Mouse (Mus musculus) testis, adult 2 months (tissue): ENCODE results near the gene Arhgdia. TPM values are rescaled to one million over a fixed set of nuclear protein-coding genes. Genes with fewer than 3 reads are reported as not detected.

Experiments
- H3K27ac ChIP-seq: fragments of 200-500 bp; 2 replicates; pipeline ENCODE4 v1.5.1; 2012; ENCODE audit warnings: low read depth, low read length; ENCODE audit not compliant: control insufficient read depth, insufficient read depth
- H3K27me3 ChIP-seq: fragments of 200-500 bp; 2 replicates; pipeline ENCODE4 v1.6.1; 2012; ENCODE audit warnings: mild to moderate bottlenecking, low read length, moderate library complexity; ENCODE audit not compliant: control insufficient read depth, insufficient read depth
- H3K36me3 ChIP-seq: fragments of 200-500 bp; 2 replicates; pipeline ENCODE4 v1.6.1; 2012; ENCODE audit warnings: mild to moderate bottlenecking, low read length; ENCODE audit not compliant: control insufficient read depth, insufficient read depth
- H3K4me1 ChIP-seq: fragments of 200-500 bp; 2 replicates; pipeline ENCODE4 v1.6.1; 2012; ENCODE audit warnings: low read length; ENCODE audit not compliant: control insufficient read depth, insufficient read depth
- H3K4me3 ChIP-seq: fragments of 200-500 bp; 2 replicates; pipeline ENCODE4 v1.5.1; 2012; ENCODE audit warnings: low read depth, mild to moderate bottlenecking, low read length, moderate library complexity, mixed read lengths; ENCODE audit not compliant: control insufficient read depth
- CTCF ChIP-seq: fragments of 200-500 bp; IDR thresholded peaks from 2 replicates; pipeline ENCODE4 v1.5.1; 2012; ENCODE audit warnings: low read depth, mild to moderate bottlenecking, inconsistent platforms, low read length, moderate library complexity; ENCODE audit not compliant: control insufficient read depth, insufficient read depth, insufficient replicate concordance
- POLR2A ChIP-seq: fragments of 200-500 bp; IDR thresholded peaks from 2 replicates; pipeline ENCODE4 v1.6.1; 2012; ENCODE audit warnings: low read depth, mild to moderate bottlenecking, inconsistent platforms, low read length, moderate library complexity; ENCODE audit not compliant: control insufficient read depth
- polyA plus RNA-seq: library from polyadenylated mRNA; depleted of rRNA; stranded (reverse); fragments of >200 nt; gene quantifications from 2 replicates; pipeline ENCODE4 v1.2.3, GENCODE M21; 2012

The Arhgdia gene
- polyA plus RNA-seq, 1 experiment, result 94.7 TPM

DNA sequence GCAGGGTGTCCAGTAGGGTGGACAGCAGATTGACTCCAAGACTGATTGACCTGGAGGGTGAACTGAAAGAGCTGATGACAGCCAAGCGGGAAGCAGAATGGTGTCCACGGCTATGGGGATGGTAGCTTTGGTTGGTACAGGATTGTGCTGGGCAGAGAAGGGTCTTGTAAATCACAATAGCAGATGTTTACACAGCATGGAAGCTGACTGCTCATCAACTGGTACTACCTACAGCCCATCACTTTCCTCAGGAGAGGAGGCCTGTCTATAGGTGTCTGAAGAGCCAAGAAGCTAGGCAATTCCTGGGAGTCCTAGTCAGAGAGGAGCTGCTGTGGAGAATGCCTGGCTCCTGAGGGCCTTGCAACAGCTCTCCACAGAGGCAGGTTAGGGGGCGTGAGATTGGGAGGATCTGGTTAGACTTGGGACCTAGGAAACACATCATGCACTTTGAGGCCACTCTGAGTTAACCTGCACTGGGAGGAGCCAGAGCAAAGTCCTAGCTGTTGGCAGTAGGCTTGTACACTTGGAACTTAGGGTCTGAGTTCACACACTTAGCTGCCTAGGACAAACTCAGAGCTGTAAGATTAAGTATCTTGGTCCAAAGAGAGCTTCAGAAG, 5.0 kb downstream of the Arhgdia start:
- no peak overlapping the region for H3K27ac ChIP-seq
- peaks cover 27% of the 10 kb centered on the region for H3K4me1 ChIP-seq
- TF ChIP-seq CTCF (no peak), POLR2A (no peak)
- peaks cover 3% of the 10 kb centered on the region; the same call in 1 of the 2 replicates for H3K36me3 ChIP-seq
- no peaks in the 10 kb centered on the region for H3K27me3 ChIP-seq
- H3K4me3 ChIP-seq, result no peak overlapping the region

DNA sequence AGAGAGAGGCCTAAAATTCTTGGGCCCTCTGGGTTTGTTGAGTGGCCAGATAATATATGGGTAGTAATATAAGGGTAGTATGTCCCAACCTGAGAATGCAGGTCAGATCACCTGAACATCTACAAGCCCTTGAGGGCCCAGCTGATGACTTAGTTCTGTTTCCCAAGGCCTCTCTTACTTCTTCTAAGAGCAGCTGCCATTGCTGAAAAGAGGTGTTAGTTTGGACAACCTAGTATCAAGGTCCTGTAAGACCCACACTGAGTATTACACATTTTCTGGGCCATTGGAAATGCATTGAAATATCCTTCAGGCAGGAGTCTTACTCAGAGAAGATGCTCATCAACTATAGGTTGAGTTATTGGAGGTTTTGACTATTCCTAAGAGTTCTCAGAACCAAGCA, 5.5 kb downstream of the Arhgdia start:
- Histone ChIP-seq H3K27ac (no peak overlapping the region), H3K36me3 (peaks cover 3% of the 10 kb centered on the region; the same call in 1 of the 2 replicates), H3K27me3 (no peaks in the 10 kb centered on the region), H3K4me1 (peaks cover 27% of the 10 kb centered on the region), H3K4me3 (no peak overlapping the region)
- TF ChIP-seq POLR2A (no peak), CTCF (no peak)

DNA sequence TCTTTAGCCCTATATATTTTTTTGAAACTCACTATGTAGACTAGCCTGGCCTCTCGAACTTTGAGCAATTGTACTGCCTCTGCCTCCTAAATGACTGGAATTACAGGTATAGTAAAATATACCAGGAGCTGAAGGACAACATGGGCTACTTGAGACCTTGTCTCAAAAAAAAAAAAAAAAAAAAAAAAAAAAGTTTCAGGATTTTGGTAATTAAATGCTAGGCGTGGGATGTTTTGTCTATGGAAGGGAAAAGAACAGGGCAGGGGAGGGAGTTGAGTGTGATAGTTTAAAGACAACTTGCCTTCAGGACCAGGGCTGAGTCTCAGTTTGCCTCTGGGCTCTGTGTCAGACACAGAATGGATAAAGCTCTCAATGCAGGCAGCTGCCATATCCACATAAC, 6.4 kb downstream of the Arhgdia start:
- peaks cover 18% of the 10 kb centered on the region for H3K4me1 ChIP-seq
- no peaks in the 10 kb centered on the region for H3K27me3 ChIP-seq
- peaks cover 3% of the 10 kb centered on the region; the same call in 1 of the 2 replicates for H3K36me3 ChIP-seq
- H3K27ac ChIP-seq, result no peak overlapping the region
- TF ChIP-seq CTCF (no peak), POLR2A (no peak)
- no peak overlapping the region for H3K4me3 ChIP-seq

DNA sequence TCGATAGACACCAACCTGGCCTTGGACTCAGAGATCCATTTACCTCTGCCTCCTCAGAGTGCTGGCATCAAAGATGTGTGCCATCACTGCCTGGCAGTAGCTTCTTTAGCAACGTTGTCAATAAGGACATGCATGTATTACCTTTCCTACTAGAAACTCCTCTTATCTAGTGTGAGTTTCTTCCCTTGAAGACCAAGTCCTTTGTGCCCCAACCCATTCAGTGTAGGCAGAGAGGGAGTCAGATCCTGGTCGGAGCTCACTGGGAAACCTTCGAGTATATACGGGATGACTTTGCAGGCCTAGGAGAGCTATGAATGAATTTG, 7.2 kb downstream of the Arhgdia start:
- TF ChIP-seq POLR2A (no peak), CTCF (no peak)
- Histone ChIP-seq H3K4me3 (peak overlapping the region; percentile 67), H3K4me1 (peaks cover 12% of the 10 kb centered on the region), H3K27ac (no peak overlapping the region), H3K36me3 (peaks cover 3% of the 10 kb centered on the region; the same call in 1 of the 2 replicates), H3K27me3 (no peaks in the 10 kb centered on the region)

DNA sequence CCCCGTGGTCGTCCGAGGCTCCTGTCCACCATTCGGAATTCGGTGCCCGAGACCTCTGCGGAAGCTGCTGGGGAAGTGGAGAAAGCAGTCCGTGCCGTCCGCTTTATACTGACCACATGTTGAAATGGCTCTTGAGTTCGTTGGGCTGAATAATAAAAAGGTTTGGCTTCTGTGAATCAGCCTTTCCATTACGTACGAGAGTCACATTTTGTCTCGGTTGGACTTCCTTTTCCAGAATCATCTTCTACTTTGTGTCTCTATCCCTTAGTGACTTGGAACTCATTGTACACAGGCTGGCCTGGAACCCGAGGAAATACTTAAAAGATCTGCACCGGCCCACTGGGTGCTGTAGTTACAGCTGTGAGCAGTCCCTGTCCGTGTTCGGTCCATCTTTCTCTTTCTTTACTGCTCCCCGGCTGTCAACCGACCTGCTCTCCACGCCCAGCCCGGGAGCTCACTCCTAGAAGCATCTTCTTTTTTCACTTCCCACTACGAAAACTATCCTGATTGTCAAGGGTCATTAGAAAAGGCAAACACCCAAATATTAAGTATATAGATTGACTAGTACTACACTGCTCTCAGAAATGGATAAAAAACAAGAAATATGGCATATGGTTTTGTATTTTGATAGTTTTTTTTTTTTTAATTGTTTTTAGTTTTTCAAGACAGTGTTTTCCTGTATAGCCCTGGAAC, 7.7 kb downstream of the Arhgdia start:
- Histone ChIP-seq H3K4me3 (peak overlapping the region; percentile 96), H3K36me3 (no peaks in the 10 kb centered on the region), H3K27me3 (no peaks in the 10 kb centered on the region), H3K27ac (peak overlapping the region; percentile 93), H3K4me1 (peaks cover 12% of the 10 kb centered on the region)
- TF ChIP-seq CTCF (no peak), POLR2A (no peak)

DNA sequence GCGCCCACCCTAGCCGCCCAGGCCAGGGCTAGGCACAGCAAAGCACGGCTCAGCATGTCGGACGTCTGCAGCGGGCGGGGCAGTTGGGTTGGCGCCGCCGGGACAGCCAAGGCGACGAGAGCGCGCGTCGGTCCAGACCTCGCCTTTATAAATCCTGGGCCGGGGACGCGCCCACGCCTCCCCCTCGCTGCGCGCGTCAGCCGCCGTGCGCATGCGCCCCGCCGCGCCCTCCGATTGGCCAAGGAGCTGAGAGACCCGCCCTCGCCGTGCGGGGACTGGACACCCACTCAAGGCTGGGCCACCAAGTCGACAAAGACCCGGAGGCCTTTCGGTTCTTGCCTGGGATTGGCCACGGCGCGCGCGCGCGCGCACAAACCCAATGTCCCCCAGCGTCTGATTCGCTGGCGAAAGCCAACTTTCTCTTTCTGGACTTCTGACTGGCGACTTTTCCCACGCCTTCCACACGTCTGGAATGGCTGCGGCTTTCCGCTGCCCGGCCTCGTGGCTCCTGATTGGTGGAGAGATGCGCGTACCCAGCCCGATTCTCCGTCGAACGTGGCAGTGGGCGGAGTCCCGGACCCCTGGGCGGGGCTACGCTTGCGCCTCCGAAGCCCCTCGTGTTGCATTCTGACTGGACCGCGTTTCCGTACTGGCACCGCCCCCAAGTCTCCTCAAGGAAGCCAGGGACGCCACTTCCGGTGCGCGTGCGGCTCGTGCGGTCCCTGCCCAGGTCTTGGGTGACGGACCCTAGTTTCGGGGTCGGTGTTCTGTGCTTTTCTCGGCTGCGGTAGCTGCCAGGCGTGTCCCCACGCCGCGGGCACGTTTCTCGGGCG, 8.5 kb downstream of the Arhgdia start, which contains the start of gene P4hb:
P4hb (minus strand) TSS at position 502 of the 833 bp plus-strand sequence.
- TF ChIP-seq CTCF (no peak), POLR2A (peak; percentile 97)
- Histone ChIP-seq H3K4me3 (peak within 1 kb of the TSS; percentile 96), H3K4me1 (peaks cover 12% of the 10 kb centered on the region), H3K36me3 (no peaks in the 10 kb centered on the region), H3K27me3 (no peaks in the 10 kb centered on the region), H3K27ac (peak within 1 kb of the TSS; percentile 93)

DNA sequence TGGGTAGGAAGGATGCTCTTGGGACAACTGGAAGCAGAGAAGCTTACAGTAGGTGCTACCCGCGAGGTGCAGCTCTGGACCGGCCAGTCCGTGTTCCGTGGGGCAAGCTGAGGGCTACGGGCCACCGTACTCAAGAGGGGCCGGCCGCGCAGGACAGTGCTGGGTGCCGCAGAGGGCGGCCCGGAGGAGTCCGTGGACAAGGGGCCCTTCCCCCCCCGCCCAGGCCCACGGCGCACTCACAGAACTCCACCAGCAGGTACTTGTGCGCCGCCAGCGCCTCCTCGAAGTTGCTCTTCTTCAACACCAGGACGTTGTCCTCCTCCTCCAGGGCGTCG, 9.0 kb downstream of the Arhgdia start:
- peak overlapping the region; percentile 96 for H3K4me3 ChIP-seq
- no peaks in the 10 kb centered on the region for H3K27me3 ChIP-seq
- H3K4me1 ChIP-seq, result peaks cover 12% of the 10 kb centered on the region
- peak overlapping the region; percentile 91 for H3K27ac ChIP-seq
- no peak for TF ChIP-seq CTCF
- TF ChIP-seq POLR2A, result no peak
- H3K36me3 ChIP-seq, result no peaks in the 10 kb centered on the region
